Mouse (Mus musculus) liver, adult 2 months (tissue): ENCODE data around the gene Spon1.

Source experiments
- CTCF ChIP-seq: fragments of 200-500 bp; IDR thresholded peaks from 2 replicates; pipeline ENCODE4 v1.5.1; 2011; ENCODE audit warnings: low read depth, low read length, control low read depth
- POLR2A ChIP-seq: fragments of 200-500 bp; IDR thresholded peaks from 2 replicates; pipeline ENCODE4 v1.6.1; 2011; ENCODE audit warnings: low read length, control low read depth; ENCODE audit not compliant: insufficient read depth; ENCODE audit errors: extremely low read depth

DNA sequence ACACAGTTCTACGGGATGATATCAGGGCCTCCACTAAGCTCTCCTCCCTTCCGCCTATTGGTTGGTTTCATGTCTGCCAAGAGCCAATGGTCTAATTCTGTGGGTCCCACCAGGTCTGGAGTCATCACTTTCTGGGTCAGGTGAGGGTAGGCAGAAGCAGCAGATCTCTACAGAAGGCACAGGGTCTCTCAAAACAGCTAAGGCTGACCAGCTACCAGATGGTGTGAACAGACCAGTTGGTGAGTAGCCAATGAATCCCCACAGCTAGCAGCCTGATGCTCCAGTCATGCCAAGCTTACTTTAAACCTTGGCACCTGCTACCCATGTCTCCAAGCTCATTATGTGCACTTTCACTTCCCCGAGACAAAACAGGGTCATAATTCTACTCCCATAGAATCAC, 261.6 kb downstream of the Spon1 start:
- no peak for TF ChIP-seq CTCF
- no peak for TF ChIP-seq POLR2A
